Mouse (Mus musculus) lung, postnatal 25 days (tissue): ENCODE measurements around the gene Gm49416.
A peak's percentile ranks its signal among the peaks of the same experiment; 100 is the strongest.
"Not testable (repeated sequence)": the region's sequence is repeated elsewhere in the genome, so short reads cannot be mapped to it uniquely, and the experiment has no call there.

Experiments used
- DNase-seq: peaks from one replicate; pipeline ENCODE4 v3.0.0; 2022; ENCODE audit warnings: low spot score

Gm49416 gene

DNA sequence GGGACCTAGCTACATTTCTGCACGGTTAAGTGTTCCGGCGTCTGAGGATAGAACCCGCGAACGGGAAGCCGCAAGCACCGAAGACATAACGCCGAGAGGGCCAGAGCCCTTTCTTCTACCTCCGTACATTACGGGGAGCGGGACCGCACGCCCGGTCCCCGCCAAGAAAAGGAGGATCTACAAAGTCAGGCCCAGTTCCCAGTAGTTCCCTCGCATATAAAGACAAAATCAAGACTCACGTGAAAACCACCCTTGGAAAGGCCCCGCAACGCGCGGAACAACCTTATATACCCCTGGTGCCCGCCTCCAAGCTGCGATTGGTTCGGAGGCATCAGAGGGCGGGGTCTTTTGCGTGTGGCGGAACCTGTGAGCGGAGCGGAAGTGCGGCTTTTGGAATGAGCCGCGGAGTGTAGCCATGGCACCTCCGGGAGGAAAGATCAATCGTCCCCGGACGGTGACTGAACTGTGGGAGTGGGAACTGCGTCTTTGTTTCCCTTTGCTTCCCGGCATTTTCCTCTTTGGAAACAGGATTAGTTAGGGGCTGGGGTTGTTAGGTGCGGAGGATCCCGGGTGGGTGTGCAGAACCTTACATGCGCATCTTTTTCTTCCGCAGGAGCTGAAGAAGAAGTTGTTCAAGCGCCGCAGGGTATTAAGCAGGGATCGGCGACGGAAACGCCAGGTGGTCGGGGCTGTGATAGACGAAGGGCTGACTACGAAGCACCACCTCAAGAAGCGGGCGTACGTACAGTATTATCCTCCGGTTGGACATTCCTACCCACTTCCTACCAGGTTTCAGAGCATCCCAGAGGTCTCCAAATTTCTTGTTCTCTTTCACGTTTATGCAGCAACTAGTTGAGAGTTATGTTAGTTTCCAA, at the start of gene Gm49416, which contains the start of gene 1810009A15Rik:
TSS of gene Gm49416 (plus strand) at position 416 of the 875 bp plus-strand sequence.
TSS of gene 1810009A15Rik (plus strand) at position 343 of the 875 bp plus-strand sequence.
- peak; percentile 96 for DNase-seq

DNA sequence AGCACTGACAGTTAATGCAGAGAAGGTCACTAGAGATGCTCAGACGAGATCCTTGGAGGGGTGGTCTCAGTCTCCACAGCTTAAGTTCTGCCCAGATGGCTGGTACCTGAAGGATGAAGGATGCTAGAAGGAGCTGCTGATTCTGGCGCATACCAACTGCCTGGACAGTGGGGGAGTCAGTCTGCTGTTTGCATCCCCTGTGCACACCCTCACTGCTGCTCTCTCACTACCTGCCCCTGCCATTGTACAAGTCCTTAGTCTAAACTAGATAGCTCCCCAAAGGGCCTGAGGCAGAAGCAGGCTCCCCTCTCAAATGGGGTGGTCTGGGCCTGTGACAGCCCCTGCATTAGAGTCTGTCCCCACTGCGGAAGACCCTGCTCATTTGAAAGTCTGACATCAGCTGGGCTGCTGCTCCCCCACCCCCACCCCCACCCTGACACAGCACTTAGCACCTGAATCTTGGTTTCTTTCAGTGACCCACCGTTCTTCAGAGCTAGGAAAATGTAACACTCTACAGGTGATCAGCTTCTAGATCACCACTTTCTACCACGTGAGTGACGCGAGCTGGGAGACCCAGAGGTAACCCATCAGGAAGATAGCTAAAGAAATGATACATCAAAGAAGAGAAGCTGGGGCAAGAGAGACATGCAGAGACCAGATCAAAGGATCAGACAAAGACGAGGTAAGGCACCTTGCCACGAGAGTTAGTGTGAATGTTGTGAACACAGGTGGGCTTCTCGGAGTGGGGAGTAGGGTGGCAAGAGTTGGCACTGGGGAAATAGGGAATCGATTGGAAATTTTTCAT, 49.4 kb upstream of the Gm49416 start, which contains the start of gene Gng3:
TSS of gene Gng3 (minus strand) at position 92 of the 805 bp plus-strand sequence.
- DNase-seq, result no peak

DNA sequence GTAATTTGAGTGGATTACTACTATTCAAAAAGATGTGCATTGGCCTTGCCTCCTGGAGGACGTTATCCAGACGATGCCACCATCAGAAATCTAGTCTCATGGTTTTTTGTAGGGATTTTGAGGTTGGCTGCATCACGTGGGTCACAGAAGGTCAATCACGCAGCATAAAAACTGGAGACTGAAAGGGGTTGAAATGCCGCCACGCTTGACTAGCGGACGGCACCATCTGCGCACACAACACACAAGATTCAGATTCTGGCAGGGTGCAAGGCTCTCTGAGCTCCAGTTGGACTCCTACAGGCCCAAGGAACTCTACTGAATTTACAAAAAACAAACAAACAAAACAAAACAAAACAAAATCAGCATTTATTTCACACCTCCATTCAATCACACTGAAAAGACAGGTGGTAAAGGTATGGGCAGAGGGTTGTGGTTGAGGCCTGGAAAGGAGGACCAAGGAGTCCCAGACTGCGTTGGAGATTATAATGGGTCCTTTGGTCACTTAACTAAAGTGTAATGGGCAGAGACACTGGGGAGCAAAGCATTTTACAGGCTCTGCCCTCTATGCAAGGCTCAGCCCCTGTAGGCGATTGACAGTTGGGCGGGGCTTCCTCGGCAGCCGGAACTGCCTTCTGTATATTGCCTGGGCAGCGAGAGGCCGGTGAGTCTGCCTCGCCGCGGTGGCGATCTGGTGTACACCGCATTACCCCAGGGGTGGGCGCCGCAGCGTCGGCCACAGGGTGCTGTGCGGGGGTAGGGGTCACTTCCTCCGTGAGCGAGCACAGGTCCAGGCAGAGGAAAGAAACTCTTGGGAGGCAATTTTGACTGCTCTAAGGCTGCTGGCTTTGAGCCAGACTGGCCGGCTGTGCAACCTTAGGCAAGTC, 48.6 kb upstream of the Gm49416 start:
- peak; percentile 82 for DNase-seq

DNA sequence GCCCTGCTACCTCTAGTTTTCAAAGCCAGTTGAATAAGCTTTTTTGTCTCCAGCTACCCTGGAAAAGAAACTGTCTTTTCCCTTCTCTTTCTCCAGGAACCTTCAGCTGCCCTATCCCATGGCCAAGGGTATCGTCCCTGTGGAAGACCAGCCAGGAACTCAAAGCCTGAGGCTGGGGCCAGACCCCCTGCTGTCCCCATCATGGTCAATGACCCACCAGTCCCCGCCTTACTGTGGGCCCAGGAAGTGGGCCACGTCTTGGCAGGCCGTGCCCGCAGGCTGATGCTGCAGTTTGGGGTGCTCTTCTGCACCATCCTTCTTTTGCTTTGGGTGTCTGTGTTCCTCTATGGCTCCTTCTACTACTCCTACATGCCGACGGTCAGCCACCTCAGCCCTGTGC, 47.7 kb upstream of the Gm49416 start:
- DNase-seq, result no peak

DNA sequence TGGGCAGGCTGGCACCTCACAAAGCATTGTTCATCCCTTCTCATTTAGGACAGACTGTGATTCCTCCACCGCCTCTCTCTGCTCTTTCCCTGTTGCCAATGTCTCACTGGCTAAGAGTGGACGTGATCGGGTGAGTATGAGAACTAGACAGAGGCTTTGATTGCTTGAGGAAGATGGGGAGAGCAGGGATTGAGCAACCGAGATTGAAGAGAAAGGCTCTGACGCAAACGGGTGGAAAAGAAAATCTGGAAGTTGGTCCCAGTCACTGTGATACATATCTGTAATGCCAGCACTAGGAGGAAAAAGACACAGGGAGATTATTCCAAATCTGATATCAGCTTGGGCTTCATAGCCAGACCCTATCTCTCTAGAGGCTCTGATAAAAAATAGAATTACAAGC, 45.8 kb upstream of the Gm49416 start:
- peak; percentile 46 for DNase-seq

DNA sequence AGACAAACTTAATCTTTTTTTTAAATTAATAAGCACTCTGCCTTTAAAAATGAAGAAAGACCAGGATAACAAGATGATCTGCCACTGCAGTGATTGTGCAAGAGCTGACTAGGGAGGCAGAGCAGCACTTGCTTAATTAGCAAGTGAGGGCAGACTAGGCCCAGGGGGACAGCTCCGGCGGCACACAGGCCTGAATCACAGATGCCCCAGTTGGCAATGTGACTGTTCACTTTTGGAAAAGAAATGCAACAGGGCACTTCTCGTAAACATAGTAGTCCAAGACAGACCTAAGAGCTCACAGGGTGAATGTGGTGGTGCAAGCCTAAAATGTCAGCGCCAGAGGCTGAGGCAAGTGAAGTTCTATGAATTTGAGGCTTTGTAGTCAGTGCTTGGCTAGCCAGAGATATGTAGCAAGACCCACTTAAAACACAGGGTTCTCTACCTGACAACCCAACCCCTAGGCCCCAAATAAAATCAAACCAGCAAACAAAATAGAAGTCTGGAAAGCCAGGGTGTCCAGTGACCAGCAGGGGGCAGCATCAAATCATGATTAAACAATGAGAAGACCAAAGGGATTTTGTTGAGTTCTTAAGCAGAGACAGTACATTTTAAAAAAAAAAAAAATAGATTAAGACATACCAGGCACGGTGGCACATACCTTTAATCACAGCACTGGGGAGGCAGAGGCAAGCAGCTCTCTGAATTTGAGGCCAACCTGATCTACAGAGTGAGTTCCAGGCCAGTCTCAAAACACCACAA, 44.2 kb upstream of the Gm49416 start:
- peak; percentile 81 for DNase-seq

DNA sequence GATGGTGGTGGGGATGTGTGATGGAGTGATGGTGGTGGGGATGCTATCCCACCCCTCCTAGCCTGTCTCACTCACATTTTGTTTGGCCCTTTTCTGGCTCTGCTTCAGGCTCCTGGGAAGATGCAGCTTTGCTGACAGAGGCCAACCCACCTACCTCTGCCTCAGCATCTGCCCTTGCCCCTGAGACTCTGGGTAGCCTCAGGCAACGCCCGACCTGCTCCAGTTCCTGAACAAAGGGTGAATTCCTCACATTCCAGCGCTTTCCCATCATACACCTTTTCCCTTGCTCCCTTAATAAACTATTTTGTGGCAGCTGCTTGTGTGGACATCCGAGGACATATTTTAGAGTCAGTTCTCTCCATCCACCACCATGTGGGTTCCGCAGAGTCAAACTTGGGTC, 40.4 kb upstream of the Gm49416 start:
- DNase-seq, result no peak

DNA sequence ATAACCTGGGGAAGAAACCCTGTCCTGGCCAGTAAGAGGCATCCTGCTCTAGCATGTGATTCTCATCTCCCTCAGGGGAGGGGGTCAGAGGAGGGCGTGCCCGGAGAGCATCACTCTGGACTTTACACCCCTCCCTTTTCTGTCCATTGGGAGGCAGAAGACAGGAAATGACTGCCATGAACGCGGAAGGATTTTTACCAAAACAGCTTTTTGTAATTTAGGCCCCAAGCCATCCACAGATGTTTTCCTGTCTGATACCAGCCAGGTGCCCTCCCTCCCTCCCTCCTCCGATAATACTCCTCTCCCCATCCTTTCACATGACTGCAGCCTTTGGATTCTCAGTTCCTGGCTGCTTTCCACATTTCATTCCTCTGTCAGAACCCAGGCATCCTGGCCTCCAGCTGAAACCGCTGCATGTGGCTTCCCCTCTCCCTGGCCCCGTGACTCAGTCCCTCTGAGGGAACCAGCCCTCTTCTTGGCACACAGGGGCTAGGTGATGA, 38.3 kb upstream of the Gm49416 start, which contains the start of gene Lrrn4cl:
TSS of gene Lrrn4cl (plus strand) at position 367 of the 500 bp plus-strand sequence.
- no peak for DNase-seq

DNA sequence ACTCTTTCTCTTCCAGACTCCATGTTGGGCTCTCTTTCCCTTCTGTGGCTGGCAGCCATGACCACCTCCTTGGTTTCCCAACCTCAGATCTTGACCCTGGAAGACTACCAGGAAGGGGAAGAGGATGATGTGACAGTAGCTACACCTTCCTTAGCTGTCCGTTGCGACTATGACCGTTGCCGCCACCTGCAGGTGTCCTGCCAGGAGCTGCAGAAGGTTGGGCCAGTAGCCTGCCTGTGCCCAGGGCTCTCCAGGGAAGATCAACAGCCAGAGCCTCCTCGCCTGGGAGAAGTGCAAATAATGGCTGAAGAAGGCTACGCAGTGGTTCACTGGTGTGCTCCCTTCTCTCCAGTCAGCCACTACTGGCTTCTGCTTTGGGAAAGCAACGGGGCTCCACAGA, 37.1 kb upstream of the Gm49416 start:
- DNase-seq, result peak; percentile 48

DNA sequence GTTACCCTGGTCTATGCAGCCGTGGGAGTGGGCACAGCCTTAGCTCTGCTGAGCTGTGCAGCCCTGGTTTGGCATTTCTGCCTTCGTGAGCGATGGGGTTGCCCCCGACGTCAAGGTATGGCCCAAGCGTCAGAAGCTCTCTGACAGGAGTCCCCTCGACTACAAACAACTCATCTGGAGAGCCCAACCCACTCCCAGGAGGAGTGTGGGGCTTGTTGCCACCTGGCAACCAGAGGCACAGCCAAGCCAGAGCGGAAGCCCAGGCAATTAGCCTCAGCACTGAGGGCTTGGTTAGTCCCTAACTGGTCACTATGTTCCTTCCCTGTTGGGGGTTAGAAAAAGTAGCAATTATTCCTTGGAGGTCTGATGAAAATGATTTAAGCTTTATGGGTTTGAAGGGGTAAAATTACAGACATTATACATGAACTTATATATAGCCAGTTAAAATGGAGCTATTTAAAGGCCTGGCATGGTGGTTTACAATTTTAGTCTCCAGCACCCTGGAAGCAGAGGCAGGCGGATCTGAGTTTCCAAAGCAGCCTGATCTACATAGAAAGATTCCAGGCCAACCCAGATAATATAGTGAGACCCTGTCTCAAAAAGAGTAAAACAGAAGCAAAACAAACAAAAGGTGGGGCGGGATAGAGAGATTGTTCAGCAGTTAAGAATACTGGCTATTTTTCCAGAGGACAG, 36.3 kb upstream of the Gm49416 start:
- no peak for DNase-seq

DNA sequence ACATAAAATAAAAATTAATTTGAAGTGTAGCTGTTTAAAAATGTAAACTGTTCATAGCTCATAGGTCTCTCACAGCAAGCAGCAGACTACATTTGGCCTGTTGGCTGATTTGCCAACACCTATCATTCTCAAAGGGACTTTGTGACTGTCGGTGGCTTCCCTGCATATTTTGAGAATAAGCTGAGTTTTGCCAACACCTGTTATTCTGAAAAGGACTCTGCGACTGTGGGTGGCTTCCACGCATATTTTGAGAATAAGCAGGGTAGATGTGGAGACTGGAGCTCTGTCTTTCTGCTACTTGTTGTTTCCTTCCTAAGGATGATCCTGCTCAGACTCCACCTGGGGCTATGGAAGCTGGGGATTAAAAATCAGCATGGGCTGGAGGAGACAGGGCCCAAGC, 35.6 kb upstream of the Gm49416 start:
- no peak for DNase-seq

DNA sequence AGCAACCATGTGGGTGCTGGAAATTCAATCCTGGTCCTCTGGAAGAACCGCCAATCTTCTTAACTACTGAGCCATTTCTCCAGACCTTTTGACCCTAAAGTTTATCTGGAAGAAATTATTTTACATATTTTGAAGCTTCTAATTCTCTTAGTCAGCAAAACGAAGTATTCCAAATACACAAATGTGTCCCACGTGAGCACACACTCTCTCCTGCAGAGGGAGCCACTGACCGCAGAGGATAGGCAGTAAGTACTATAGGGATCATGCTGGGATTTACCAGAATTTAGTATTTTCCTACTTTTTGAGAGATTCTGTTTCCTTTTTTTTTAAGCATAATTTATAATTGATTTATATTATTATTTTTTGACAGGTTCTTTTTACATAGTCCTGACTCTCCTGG, 31.0 kb upstream of the Gm49416 start:
- DNase-seq, result peak; percentile 61

DNA sequence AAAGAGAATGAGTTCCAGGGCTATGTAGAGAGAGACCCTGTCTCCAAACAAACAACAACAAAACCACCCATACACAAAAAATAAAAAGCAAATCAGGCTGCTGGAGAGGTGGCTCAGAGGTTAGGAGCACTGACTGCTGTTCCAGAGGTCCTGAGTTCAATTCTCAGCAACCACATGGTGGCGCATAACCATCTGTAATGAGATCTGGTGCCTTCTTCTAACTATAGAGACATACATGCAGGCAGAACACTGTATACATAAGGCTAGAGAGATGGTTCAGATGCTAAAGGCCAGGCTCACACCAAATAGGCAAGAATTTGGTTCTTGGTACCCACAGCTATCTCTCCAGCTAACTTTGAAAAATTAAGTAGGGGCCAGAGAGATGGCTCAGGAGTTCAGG, 29.7 kb upstream of the Gm49416 start:
- no peak for DNase-seq

DNA sequence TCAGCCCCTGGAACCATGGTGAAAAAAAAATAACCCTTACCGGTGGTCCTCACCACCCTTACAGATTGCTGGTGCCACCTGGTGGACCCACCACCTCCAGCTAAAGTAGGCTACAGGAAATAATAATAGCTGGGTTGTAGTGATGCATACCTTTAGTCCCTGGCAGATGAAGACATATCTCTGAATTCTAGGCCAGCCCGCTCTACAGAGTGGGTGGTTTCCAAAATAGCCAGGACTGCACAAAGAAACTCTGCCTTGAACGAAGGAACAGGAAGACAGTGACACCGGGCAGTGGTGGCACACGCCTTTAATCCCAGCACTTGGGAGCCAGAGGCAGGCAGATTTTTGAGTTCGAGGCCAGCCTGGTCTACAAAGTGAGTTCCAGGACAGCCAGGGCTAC, 24.5 kb upstream of the Gm49416 start:
- no peak for DNase-seq

DNA sequence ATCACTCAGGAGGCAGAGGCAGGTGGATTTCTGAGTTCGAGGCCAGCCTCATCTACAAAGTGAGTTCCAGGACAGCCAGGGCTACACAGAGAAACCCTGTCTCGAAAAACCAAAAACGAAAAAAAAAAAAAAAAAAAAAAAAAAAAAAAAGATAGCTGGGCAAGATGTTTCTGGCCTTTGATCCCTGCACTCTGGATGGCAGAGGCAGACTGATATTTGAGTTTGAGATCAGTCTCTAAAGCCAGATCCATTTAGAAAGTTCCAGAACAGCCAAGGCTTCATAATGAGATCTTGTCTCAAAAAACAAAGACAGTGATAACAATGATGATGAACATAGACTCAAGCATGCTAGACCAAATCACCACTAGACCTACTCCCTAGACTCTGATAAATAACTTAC, 18.3 kb upstream of the Gm49416 start:
- not testable (repeated sequence) for DNase-seq

DNA sequence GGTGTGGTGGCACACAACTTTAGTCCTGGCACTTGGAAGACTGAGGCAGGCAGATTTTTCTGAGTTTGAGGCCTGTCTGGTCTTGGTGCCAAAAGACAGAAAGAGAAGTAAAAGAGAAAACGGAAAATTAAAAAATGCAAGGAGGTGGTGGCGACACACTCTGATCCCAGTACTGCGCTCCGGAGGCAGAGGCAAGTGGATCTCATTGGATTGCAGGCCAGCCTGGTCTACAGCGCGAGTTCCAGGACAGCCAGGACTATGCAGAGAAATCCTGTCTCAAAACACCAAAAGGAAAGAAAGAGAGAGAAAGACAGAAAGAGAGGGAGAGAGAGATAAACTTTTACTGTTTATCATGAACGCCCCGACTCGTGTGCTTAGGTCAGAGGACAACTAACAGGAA, 17.9 kb upstream of the Gm49416 start:
- DNase-seq, result no peak

DNA sequence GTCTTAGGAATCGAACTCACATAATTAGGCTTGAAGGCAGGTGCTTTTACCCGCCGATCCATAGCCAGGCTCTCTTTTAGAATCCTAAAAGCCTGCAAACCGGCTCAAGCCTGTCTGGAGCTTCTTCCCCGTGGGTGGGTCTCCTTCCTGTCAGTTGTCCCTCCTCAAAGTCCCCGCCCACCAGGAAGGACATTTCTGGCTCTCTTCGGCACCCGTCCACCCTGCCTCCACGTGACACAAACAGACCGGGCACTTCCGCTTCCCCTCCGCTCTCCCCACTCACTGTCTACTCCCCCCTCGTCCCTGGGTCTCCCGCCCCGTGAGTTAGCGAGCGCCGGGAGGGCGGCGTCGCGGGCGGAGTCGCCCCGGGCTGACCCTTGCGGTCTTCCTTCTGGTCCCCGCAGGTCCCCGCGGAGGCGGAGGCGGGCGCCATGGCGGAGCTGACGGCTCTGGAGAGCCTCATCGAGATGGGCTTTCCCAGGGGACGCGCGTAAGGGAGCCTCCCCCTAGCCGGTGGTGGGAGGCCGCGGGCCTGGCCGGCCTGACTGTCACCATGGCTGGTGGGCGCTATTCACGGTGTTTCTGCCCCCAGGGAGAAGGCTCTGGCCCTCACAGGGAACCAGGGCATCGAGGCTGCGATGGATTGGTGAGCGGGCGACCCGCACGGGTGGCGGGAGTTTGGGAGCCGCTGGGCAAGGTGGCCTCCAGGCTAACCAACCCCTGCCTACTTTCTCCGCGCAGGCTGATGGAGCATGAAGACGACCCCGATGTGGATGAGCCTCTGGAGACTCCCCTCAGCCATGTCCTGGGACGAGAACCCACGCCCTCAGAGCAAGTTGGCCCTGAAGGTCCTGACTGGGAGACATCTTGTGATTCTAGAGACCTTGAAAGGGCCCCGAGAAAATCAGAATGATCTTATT, 17.2 kb upstream of the Gm49416 start, which contains the start of gene Ubxn1:
TSS of gene Ubxn1 (plus strand) at position 230 of the 920 bp plus-strand sequence.
- peak; percentile 98 for DNase-seq

DNA sequence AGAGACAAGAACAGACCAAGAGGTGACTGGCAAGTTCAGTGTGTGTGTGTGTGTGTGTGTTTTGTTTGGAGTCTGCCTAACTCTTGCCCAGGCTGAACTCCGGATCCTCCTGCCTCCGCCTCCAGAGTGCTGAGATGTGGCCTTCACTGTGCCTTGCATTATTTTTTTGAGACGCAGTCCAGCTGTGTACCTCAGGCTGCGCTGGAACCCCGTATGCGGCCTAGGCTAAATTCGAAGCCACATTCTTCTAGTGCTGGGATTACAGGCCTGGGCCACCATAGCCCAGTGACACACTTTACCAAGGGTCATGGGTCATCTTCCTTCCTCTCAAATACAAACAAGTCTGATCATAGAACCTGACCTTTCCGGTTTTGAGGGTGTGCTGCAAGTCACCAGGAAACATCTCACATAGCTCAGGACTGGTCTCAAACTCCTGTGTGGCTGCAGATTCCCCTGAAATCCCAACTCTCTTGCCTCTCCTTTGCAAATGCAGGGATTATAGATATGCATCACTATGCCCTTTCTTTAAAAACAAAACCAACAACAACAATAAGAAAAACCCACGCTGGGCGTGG, 16.4 kb upstream of the Gm49416 start:
- DNase-seq, result no peak

DNA sequence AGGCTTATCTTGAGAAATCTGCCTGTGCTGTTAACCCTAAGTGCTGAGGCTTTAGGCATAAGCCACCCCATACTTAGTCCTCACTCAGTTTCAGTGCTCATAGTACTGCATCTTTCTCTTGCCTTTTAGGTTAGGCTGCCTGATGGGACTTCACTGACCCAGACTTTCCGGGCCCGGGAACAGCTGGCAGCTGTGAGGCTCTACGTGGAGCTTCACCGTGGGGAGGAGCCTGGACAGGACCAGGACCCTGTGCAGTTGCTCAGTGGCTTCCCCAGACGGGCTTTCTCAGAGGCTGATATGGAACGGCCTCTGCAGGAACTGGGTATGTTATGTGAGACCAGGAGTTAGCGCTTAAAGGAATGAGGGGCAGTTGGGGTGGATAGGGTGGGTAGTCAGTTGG, 13.7 kb upstream of the Gm49416 start:
- no peak for DNase-seq
